Mouse (Mus musculus) MEL (cell line): Measurements from ENCODE around the gene Ggta1. TPM values are rescaled to one million over a fixed set of nuclear protein-coding genes. Genes with fewer than 3 reads are reported as not detected.
A peak's percentile ranks its signal among the peaks of the same experiment; 100 is the strongest.

Experiments
- DNase-seq: peaks from one replicate; pipeline ENCODE4 v3.0.0; 2011; ENCODE audit warnings: low read depth, low spot score
- H3K27ac ChIP-seq: 2 replicates; pipeline ENCODE4 v1.5.1; 2012; ENCODE audit warnings: low read depth, mild to moderate bottlenecking, control low read depth, low read length, moderate library complexity; ENCODE audit not compliant: control insufficient read depth
- H3K27me3 ChIP-seq, 2 experiments: fragments of 150-350 bp in 1 of 2; sonication (generic) in 1 of 2; 2 replicates each; pipeline ENCODE4 v1.6.1; 2012; ENCODE audit warnings: low read length in 2 of 2, mild to moderate bottlenecking in 2 of 2, improper control_type of control experiment in 1 of 2, moderate library complexity in 1 of 2; ENCODE audit not compliant: insufficient read depth in 2 of 2, control insufficient read depth in 1 of 2
- H3K36me3 ChIP-seq, 2 experiments: 2 replicates each; pipeline ENCODE4 v1.6.1; 2012 to 2014; ENCODE audit warnings: low read length in 2 of 2, improper control_type of control experiment in 1 of 2, inconsistent platforms in 1 of 2, mild to moderate bottlenecking in 1 of 2; ENCODE audit not compliant: insufficient read depth in 2 of 2, control insufficient read depth in 1 of 2
- H3K4me1 ChIP-seq, 2 experiments: fragments of 150-350 bp in 1 of 2; sonication (generic) in 1 of 2; 2 replicates each; pipeline ENCODE4 v1.6.1; 2012; ENCODE audit warnings: low read length in 2 of 2, improper control_type of control experiment in 1 of 2, mild to moderate bottlenecking in 1 of 2; ENCODE audit not compliant: insufficient read depth in 2 of 2, control insufficient read depth in 1 of 2
- H3K4me3 ChIP-seq, 2 experiments: fragments of 150-350 bp in 1 of 2; sonication (generic) in 1 of 2; 2 replicates each; pipeline ENCODE4 v1.5.1; 2012; ENCODE audit warnings: low read depth in 2 of 2, low read length in 2 of 2, mild to moderate bottlenecking in 2 of 2, moderate library complexity in 2 of 2, control low read depth in 1 of 2, improper control_type of control experiment in 1 of 2; ENCODE audit not compliant: control insufficient read depth in 1 of 2, insufficient read depth in 1 of 2
- H3K79me2 ChIP-seq: 2 replicates; pipeline ENCODE4 v1.6.1; 2012; ENCODE audit warnings: mild to moderate bottlenecking, low read length, moderate library complexity; ENCODE audit not compliant: control insufficient read depth, poor library complexity, insufficient read depth
- H3K9ac ChIP-seq: 2 replicates; pipeline ENCODE4 v1.6.1; 2012; ENCODE audit warnings: low read depth, mild to moderate bottlenecking, control low read depth, low read length, moderate library complexity; ENCODE audit not compliant: control insufficient read depth, poor library complexity, severe bottlenecking
- H3K9me3 ChIP-seq: fragments of 150-350 bp; sonication (generic); replicated peaks from 2 replicates; pipeline ENCODE4 v1.6.1; 2012; ENCODE audit warnings: mild to moderate bottlenecking, low read length, improper control_type of control experiment, moderate library complexity; ENCODE audit not compliant: insufficient read depth
- CHD2 ChIP-seq: IDR thresholded peaks from 2 replicates; pipeline ENCODE4 v1.6.1; 2011; ENCODE audit warnings: low read length, improper control_type of control experiment
- E2F4 ChIP-seq: IDR thresholded peaks from 2 replicates; pipeline ENCODE4 v1.6.1; 2011; ENCODE audit warnings: low read depth, low read length, improper control_type of control experiment, borderline replicate concordance
- EP300 ChIP-seq, 2 experiments: IDR thresholded peaks; 2 replicates each; pipeline ENCODE4 v1.6.1; 2011; ENCODE audit warnings: improper control_type of control experiment in 2 of 2, low read length in 2 of 2, low read depth in 1 of 2, mild to moderate bottlenecking in 1 of 2
- ETS1 ChIP-seq: IDR thresholded peaks from 2 replicates; pipeline ENCODE4 v1.6.1; 2012; ENCODE audit warnings: low read depth, mild to moderate bottlenecking, inconsistent platforms, low read length, improper control_type of control experiment, moderate library complexity
- GATA1 ChIP-seq: IDR thresholded peaks from 2 replicates; pipeline ENCODE4 v1.6.1; 2011; ENCODE audit warnings: low read depth, low read length, improper control_type of control experiment
- HCFC1 ChIP-seq: IDR thresholded peaks from 2 replicates; pipeline ENCODE4 v1.6.1; 2012; ENCODE audit warnings: low read depth, mild to moderate bottlenecking, inconsistent platforms, low read length, improper control_type of control experiment, moderate library complexity
- JUND ChIP-seq: IDR thresholded peaks from 2 replicates; pipeline ENCODE4 v1.6.1; 2011; ENCODE audit warnings: low read depth, mild to moderate bottlenecking, improper control_type of control experiment, low read length
- KAT2A ChIP-seq: conservative IDR thresholded peaks from 2 replicates; pipeline ENCODE4 v1.6.1; 2012; ENCODE audit warnings: low read depth, low read length, improper control_type of control experiment, inconsistent platforms
- MAFK ChIP-seq: IDR thresholded peaks from 2 replicates; pipeline ENCODE4 v1.6.1; 2011; ENCODE audit warnings: low read depth, mild to moderate bottlenecking, low read length, improper control_type of control experiment, borderline replicate concordance
- MEF2A ChIP-seq: IDR thresholded peaks from 2 replicates; pipeline ENCODE4 v1.6.1; 2014; ENCODE audit warnings: low read depth, mild to moderate bottlenecking, inconsistent platforms, low read length, improper control_type of control experiment; ENCODE audit not compliant: poor library complexity, insufficient replicate concordance, severe bottlenecking; ENCODE audit errors: extremely low read depth
- NELFE ChIP-seq: IDR thresholded peaks from 2 replicates; pipeline ENCODE4 v1.6.1; 2011; ENCODE audit warnings: low read depth, low read length, improper control_type of control experiment
- NRF1 ChIP-seq: IDR thresholded peaks from 2 replicates; pipeline ENCODE4 v1.6.1; 2014; ENCODE audit warnings: low read depth, mild to moderate bottlenecking, inconsistent platforms, low read length, improper control_type of control experiment, moderate library complexity; ENCODE audit not compliant: poor library complexity, insufficient read depth, severe bottlenecking
- RAD21 ChIP-seq: IDR thresholded peaks from 2 replicates; pipeline ENCODE4 v1.6.1; 2011; ENCODE audit warnings: mild to moderate bottlenecking, low read depth, low read length, improper control_type of control experiment
- RCOR1 ChIP-seq: IDR thresholded peaks from 2 replicates; pipeline ENCODE4 v1.6.1; 2012; ENCODE audit warnings: low read depth, mild to moderate bottlenecking, inconsistent platforms, low read length, improper control_type of control experiment
- SIN3A ChIP-seq: IDR thresholded peaks from 2 replicates; pipeline ENCODE4 v1.6.1; 2012; ENCODE audit warnings: low read length, improper control_type of control experiment, inconsistent platforms
- TBP ChIP-seq: IDR thresholded peaks from 2 replicates; pipeline ENCODE4 v1.8.0; 2011; ENCODE audit warnings: low read depth, low read length, improper control_type of control experiment
- TCF12 ChIP-seq: IDR thresholded peaks from 2 replicates; pipeline ENCODE4 v1.6.1; 2014; ENCODE audit warnings: low read depth, mild to moderate bottlenecking, inconsistent platforms, low read length, improper control_type of control experiment, moderate library complexity
- USF2 ChIP-seq, 2 experiments: IDR thresholded peaks; 2 replicates each; pipeline ENCODE4 v1.6.1; 2011 to 2012; ENCODE audit warnings: improper control_type of control experiment in 2 of 2, low read length in 2 of 2, borderline replicate concordance in 1 of 2, inconsistent platforms in 1 of 2, low read depth in 1 of 2, mild to moderate bottlenecking in 1 of 2; ENCODE audit not compliant: insufficient read depth in 1 of 2
- ZMIZ1 ChIP-seq: IDR thresholded peaks from 2 replicates; pipeline ENCODE4 v1.6.1; 2012; ENCODE audit warnings: low read depth, mild to moderate bottlenecking, inconsistent platforms, low read length, improper control_type of control experiment, moderate library complexity
- polyA plus RNA-seq, 2 experiments: library from polyadenylated mRNA; stranded (reverse) in 1 of 2; unstranded in 1 of 2; fragments of >175 nt in 1 of 2; fragments of >200 nt in 1 of 2; gene quantifications; 2 replicates each; pipeline versions ENCODE4 v1.2.1 to v1.2.4; 2012; ENCODE audit warnings: low replicate concordance in 2 of 2, low read depth in 1 of 2; ENCODE audit not compliant: insufficient read length in 2 of 2, insufficient read depth in 1 of 2, missing spikeins in 1 of 2
- total RNA-seq: library from RNA; depleted of rRNA; stranded (reverse); fragments of 300-350 nt; gene quantifications from 2 replicates; pipeline ENCODE4 v1.2.3, GENCODE M21; 2012

The Ggta1 gene
- total and polyA plus RNA-seq, 3 experiments, result 29.2 to 30.7 TPM; not detected in 1

DNA sequence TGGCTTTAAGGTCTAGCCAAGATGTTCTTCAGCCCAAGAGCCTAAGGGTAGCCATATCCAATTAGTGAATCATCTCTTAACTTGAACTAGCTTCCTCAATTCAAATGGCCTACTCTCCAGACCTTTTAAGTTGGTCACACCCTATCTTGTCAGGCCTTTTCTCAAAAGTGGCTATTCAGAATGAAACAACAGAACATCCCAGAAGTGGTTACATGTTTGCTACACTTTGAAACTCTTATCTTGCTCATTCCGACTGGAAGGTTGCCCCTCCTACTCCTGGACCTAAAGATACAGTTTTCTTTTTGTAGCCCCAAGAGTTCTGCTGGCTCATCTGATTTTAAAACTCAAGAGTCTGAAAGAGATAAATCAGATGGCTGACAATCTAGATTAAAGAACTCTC, 42.4 kb downstream of the Ggta1 start:
- peak; percentile 66 for DNase-seq
- Histone ChIP-seq H3K79me2 (no peaks in the 10 kb centered on the region), H3K9me3 (no peaks in the 10 kb centered on the region), H3K27ac (peak overlapping the region; percentile 24; the same call in 1 of the 2 replicates), H3K36me3 (peaks cover 2 to 16% of the 10 kb centered on the region in 2 experiments), H3K9ac (no peak overlapping the region), H3K4me1 (peaks cover 9 to 31% of the 10 kb centered on the region in 2 experiments), H3K4me3 (no peak overlapping the region), H3K27me3 (no peaks in the 10 kb centered on the region)
- TF ChIP-seq TBP (no peak), NRF1 (no peak), TCF12 (peak; percentile 36; the same call in 1 of the 2 replicates), RCOR1 (no peak; the same call in 1 of the 2 replicates), MAFK (no peak), GATA1 (peak; percentile 58), MEF2A (no peak), RAD21 (no peak), USF2 (IDR thresholded peaks at IDR 0.05; ENCODE audit: borderline replicate concordance in 1 of 2, insufficient read depth in 1 of 2, low read depth in 1 of 2, low read length in 2 of 2) (no peak), ETS1 (no peak), KAT2A (no peak), NELFE (no peak), EP300 (IDR thresholded peaks at IDR 0.05; ENCODE audit: low read depth in 1 of 2, low read length in 2 of 2) (peak in 1 of 2 experiments; percentile 33; a peak in 2 of 4 replicates)

DNA sequence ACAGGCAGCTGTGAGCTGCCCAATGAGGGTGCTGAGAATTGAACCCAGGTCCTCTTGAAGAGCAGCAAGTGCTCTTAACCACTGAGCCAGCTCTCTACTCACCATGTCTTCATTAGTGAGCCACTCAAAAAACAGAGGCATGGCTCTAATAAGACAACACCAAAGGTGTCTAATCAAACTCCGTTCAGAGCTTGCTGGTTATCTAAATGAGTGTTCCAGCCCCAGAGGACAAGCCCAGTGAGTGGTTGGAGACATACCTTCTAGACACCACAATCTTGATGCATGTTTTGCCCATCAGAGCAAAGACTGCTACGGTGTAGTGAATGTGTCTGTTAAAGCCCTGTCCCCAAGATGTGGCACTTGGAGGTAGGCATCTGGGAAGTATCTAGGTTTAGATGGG, 43.4 kb downstream of the Ggta1 start:
- H3K27ac ChIP-seq, result no peak overlapping the region
- DNase-seq, result no peak
- no peaks in the 10 kb centered on the region for H3K27me3 ChIP-seq
- peaks cover 2 to 16% of the 10 kb centered on the region in 2 experiments for H3K36me3 ChIP-seq
- no peaks in the 10 kb centered on the region for H3K9me3 ChIP-seq
- H3K4me1 ChIP-seq, result peaks cover 9 to 31% of the 10 kb centered on the region in 2 experiments
- TF ChIP-seq SIN3A, result no peak
- no peak for TF ChIP-seq HCFC1
- no peak for TF ChIP-seq ZMIZ1
- TF ChIP-seq ETS1, result no peak
- TF ChIP-seq CHD2, result no peak
- no peak for TF ChIP-seq JUND
- no peak for TF ChIP-seq E2F4
- no peaks in the 10 kb centered on the region for H3K79me2 ChIP-seq
- H3K9ac ChIP-seq, result no peak overlapping the region
- no peak overlapping the region for H3K4me3 ChIP-seq
